Mouse (Mus musculus) CH12.LX (cell line): ENCODE data around the gene Tial1. TPM values are rescaled to one million over a fixed set of nuclear protein-coding genes. Genes with fewer than 3 reads are reported as not detected.

Source experiments
- DNase-seq: peaks from one replicate; pipeline ENCODE4 v3.0.0-alpha.2; 2013; ENCODE audit errors: extremely low read depth
- H3K27ac ChIP-seq: 2 replicates; pipeline ENCODE4 v1.5.1; 2012; ENCODE audit warnings: low read depth, mild to moderate bottlenecking, control low read depth, moderate library complexity; ENCODE audit not compliant: insufficient read depth
- H3K27me3 ChIP-seq: replicated peaks from 2 replicates; pipeline ENCODE3; 2012; ENCODE audit warnings: inconsistent platforms
- H3K36me3 ChIP-seq, 2 experiments: replicated peaks in 1 of 2; 2 replicates each; pipeline versions ENCODE3 to v1.6.1; 2012; ENCODE audit warnings: inconsistent platforms in 1 of 2, low read length in 1 of 2, mild to moderate bottlenecking in 1 of 2, mixed read lengths in 1 of 2, moderate library complexity in 1 of 2; ENCODE audit not compliant: control insufficient read depth in 1 of 2, insufficient read depth in 1 of 2
- H3K4me1 ChIP-seq, 2 experiments: 2 replicates each; pipeline ENCODE4 v1.6.1; 2012; ENCODE audit warnings: inconsistent platforms in 1 of 2, moderate library complexity in 1 of 2; ENCODE audit not compliant: insufficient read depth in 2 of 2, control insufficient read depth in 1 of 2
- H3K4me2 ChIP-seq: 2 replicates; pipeline ENCODE4 v1.6.1; 2012; ENCODE audit warnings: low read depth, mild to moderate bottlenecking, control low read depth; ENCODE audit not compliant: poor library complexity, insufficient read depth, severe bottlenecking
- H3K4me3 ChIP-seq, 3 experiments: fragments of 150-350 bp in 1 of 3; sonication (generic) in 1 of 3; replicated peaks in 1 of 3; 2 replicates each; pipeline versions ENCODE3 to v1.5.1; 2011 to 2012; ENCODE audit warnings: low read depth in 2 of 3, low read length in 2 of 3, mild to moderate bottlenecking in 2 of 3, moderate library complexity in 2 of 3, control low read depth in 1 of 3, improper control_type of control experiment in 1 of 3, inconsistent platforms in 1 of 3, mixed read lengths in 1 of 3; ENCODE audit not compliant: poor library complexity in 1 of 3
- H3K79me2 ChIP-seq: replicated peaks from 2 replicates; pipeline ENCODE4 v1.6.1; 2012; ENCODE audit warnings: mild to moderate bottlenecking, moderate library complexity; ENCODE audit not compliant: control insufficient read depth, poor library complexity, insufficient read depth, severe bottlenecking; ENCODE audit errors: extremely low read depth
- H3K9ac ChIP-seq: 2 replicates; pipeline ENCODE4 v1.6.1; 2012; ENCODE audit warnings: low read depth, mild to moderate bottlenecking, control low read depth, moderate library complexity; ENCODE audit not compliant: insufficient read depth
- H3K9me3 ChIP-seq: replicated peaks from 2 replicates; pipeline ENCODE3; 2012; ENCODE audit warnings: low read length, inconsistent platforms, mixed read lengths
- BHLHE40 ChIP-seq: IDR thresholded peaks from 2 replicates; pipeline ENCODE4 v1.6.1; 2011; ENCODE audit warnings: mild to moderate bottlenecking, low read depth, low read length, improper control_type of control experiment
- EP300 ChIP-seq: IDR thresholded peaks from 2 replicates; pipeline ENCODE4 v1.6.1; 2011; ENCODE audit warnings: low read length, improper control_type of control experiment
- ETS1 ChIP-seq: conservative IDR thresholded peaks from 2 replicates; pipeline ENCODE4 v1.6.1; 2012; ENCODE audit warnings: low read depth, mild to moderate bottlenecking, inconsistent platforms, low read length, improper control_type of control experiment, moderate library complexity
- GABPA ChIP-seq: IDR thresholded peaks from 2 replicates; pipeline ENCODE4 v1.6.1; 2012; ENCODE audit warnings: low read depth, low read length, improper control_type of control experiment, inconsistent platforms; ENCODE audit not compliant: insufficient replicate concordance
- IRF4 ChIP-seq: IDR thresholded peaks from 2 replicates; pipeline ENCODE4 v1.6.1; 2014; ENCODE audit warnings: low read depth, mild to moderate bottlenecking, inconsistent platforms, low read length, improper control_type of control experiment
- JUN ChIP-seq: IDR thresholded peaks from 2 replicates; pipeline ENCODE4 v1.6.1; 2011; ENCODE audit warnings: low read depth, mild to moderate bottlenecking, low read length, improper control_type of control experiment, moderate library complexity; ENCODE audit not compliant: insufficient read depth
- MAFK ChIP-seq: IDR thresholded peaks from 2 replicates; pipeline ENCODE4 v1.6.1; 2011; ENCODE audit warnings: low read length, improper control_type of control experiment; ENCODE audit not compliant: insufficient replicate concordance
- MEF2A ChIP-seq: IDR thresholded peaks from 2 replicates; pipeline ENCODE4 v1.6.1; 2014; ENCODE audit warnings: low read depth, mild to moderate bottlenecking, inconsistent platforms, low read length, improper control_type of control experiment, borderline replicate concordance
- MYC ChIP-seq: IDR thresholded peaks from 2 replicates; pipeline ENCODE4 v1.6.1; 2011; ENCODE audit warnings: low read depth, mild to moderate bottlenecking, improper control_type of control experiment, low read length
- POLR2A ChIP-seq: IDR thresholded peaks from 2 replicates; pipeline ENCODE4 v1.6.1; 2011; ENCODE audit warnings: low read depth, mild to moderate bottlenecking, improper control_type of control experiment, low read length
- POLR2AphosphoS2 ChIP-seq: IDR thresholded peaks from 2 replicates; pipeline ENCODE4 v1.6.1; 2011; ENCODE audit warnings: low read depth, low read length, improper control_type of control experiment
- RCOR1 ChIP-seq: conservative IDR thresholded peaks from 2 replicates; pipeline ENCODE4 v1.6.1; 2012; ENCODE audit warnings: low read depth, mild to moderate bottlenecking, inconsistent platforms, low read length, improper control_type of control experiment
- SMC3 ChIP-seq: IDR thresholded peaks from 2 replicates; pipeline ENCODE4 v1.6.1; 2011; ENCODE audit warnings: low read depth, low read length, improper control_type of control experiment
- TCF12 ChIP-seq: IDR thresholded peaks from 2 replicates; pipeline ENCODE4 v1.6.1; 2014; ENCODE audit warnings: low read depth, mild to moderate bottlenecking, inconsistent platforms, low read length, improper control_type of control experiment
- ZKSCAN1 ChIP-seq: IDR thresholded peaks from 2 replicates; pipeline ENCODE4 v1.6.1; 2012; ENCODE audit warnings: low read depth, inconsistent platforms, low read length, improper control_type of control experiment, borderline replicate concordance
- ZNF384 ChIP-seq: IDR thresholded peaks from 2 replicates; pipeline ENCODE4 v1.6.1; 2012; ENCODE audit warnings: low read depth, low read length, improper control_type of control experiment, inconsistent platforms
- dilution Hi-C: fragments of 300-500 bp; cut with MboI; formaldehyde crosslinking; loops from 2 replicates; pipeline ENCODE4 v1.14.3; 2020; ENCODE audit warnings: low sequenced_read_pairs; ENCODE audit not compliant: extremely low pct_unique_long_range_greater_than_20kb, extremely low pct_ligation_motif_present
- in situ Hi-C: fragments of 300-500 bp; cut with MboI; formaldehyde crosslinking; loops from 3 replicates; pipeline ENCODE4 v1.14.3; 2019; ENCODE audit warnings: low sequenced_read_pairs, low pct_ligation_motif_present, low pct_unique_long_range_greater_than_20kb, mixed read lengths
- polyA plus RNA-seq: library from polyadenylated mRNA; unstranded; fragments of >175 nt; gene quantifications from 2 replicates; pipeline ENCODE4 v1.2.1, GENCODE M21; 2012; ENCODE audit warnings: low read depth; ENCODE audit not compliant: insufficient read length
- total RNA-seq, 2 experiments: library from RNA; depleted of rRNA; stranded (reverse); fragments of 300-350 nt in 1 of 2; fragments of >200 nt in 1 of 2; gene quantifications; 2 replicates each; pipeline ENCODE4 v1.2.3; 2012 to 2014

Gene Tial1
- total and polyA plus RNA-seq, 3 experiments, result 43.2 to 101 (median 52.9) TPM

DNA sequence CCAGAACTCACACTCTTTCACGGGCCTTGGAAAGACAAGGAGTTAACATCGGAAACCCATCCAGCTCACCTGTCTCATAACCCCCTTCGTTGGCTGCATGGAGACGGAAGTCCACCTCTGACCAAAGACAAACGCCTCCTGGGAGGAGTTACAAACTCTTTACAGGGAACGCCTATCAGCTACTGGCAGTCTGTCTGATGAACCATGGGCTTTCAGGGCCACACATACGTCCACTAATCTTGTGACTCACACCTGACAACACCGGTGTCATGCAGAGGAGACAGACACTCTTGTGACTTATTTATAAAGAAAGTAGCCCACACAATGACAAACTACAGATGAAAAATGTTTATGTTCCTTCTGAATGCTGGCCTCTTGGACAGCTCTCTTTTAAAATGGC lies 58.9 kb downstream of the Tial1 start:
- Histone ChIP-seq H3K36me3 (peaks cover 0 to 1% of the 10 kb centered on the region in 2 experiments), H3K4me1 (peaks cover 11 to 13% of the 10 kb centered on the region in 2 experiments), H3K27ac (no peak overlapping the region), H3K4me2 (no peak overlapping the region), H3K9me3 (peaks cover 7% of the 10 kb centered on the region)
- in situ Hi-C loops, result no loop called here
- TF ChIP-seq GABPA, result no peak
- TF ChIP-seq RCOR1, result no peak
- no peak for TF ChIP-seq ETS1
- TF ChIP-seq MEF2A, result no peak
- no peak for TF ChIP-seq EP300
- no peak for TF ChIP-seq TCF12
- no peak for TF ChIP-seq POLR2A
- TF ChIP-seq, all 38 proteins: peak for 0
- Histone ChIP-seq H3K9ac (no peak overlapping the region), H3K4me3 (no peak overlapping the region), H3K27me3 (no peaks in the 10 kb centered on the region), H3K79me2 (no peaks in the 10 kb centered on the region)
- no peak for DNase-seq
- dilution Hi-C loops, result no loop called here

GRCm38 (mm10) chr7:128398664-128399063 lies 62.9 kb downstream of the Tial1 start:
- Histone ChIP-seq H3K4me3 (no peak overlapping the region), H3K9ac (no peak overlapping the region), H3K4me2 (no peak overlapping the region), H3K27ac (no peak overlapping the region), H3K27me3 (no peaks in the 10 kb centered on the region), H3K4me1 (peaks cover 11 to 13% of the 10 kb centered on the region in 2 experiments), H3K79me2 (no peaks in the 10 kb centered on the region), H3K36me3 (peaks cover 0 to 1% of the 10 kb centered on the region in 2 experiments), H3K9me3 (peaks cover 7% of the 10 kb centered on the region)
- DNase-seq, result peak; percentile 53
- dilution Hi-C loops (no loop called here), in situ Hi-C loops (no loop called here)
- TF ChIP-seq IRF4 (no peak), MAFK (no peak), TCF12 (peak; percentile 32; the same call in 1 of the 2 replicates), ETS1 (no peak), MYC (peak; percentile 41; the same call in 1 of the 2 replicates), BHLHE40 (peak; percentile 76), POLR2AphosphoS2 (no peak), ZNF384 (peak; percentile 55; the same call in 1 of the 2 replicates), EP300 (peak; percentile 47; the same call in 1 of the 2 replicates)

DNA sequence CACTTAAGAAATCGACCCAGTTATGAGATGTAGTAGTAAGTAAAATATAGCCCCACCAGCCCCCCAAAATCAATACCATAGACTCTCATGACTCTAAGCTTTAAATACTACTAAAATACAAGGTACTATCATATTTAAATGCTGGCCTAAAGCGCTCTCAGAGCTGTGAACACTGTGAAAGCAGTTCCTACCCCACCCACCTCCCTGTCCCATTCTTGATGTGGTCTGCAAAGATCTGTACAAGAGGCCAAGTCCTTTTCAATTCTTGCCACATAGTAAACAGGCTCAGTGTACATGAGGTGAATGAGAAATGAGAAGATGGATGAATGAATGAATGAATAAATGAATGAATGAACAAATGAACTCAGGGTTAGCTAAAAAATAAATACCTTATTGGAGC lies 64.5 kb downstream of the Tial1 start:
- peaks cover 20 to 29% of the 10 kb centered on the region in 2 experiments for H3K4me1 ChIP-seq
- peaks cover 7% of the 10 kb centered on the region for H3K9me3 ChIP-seq
- in situ Hi-C loops, result no loop called here
- peaks cover 0 to 1% of the 10 kb centered on the region in 2 experiments for H3K36me3 ChIP-seq
- no peak for DNase-seq
- dilution Hi-C loops, result no loop called here
- H3K4me2 ChIP-seq, result no peak overlapping the region
- H3K27ac ChIP-seq, result no peak overlapping the region
- H3K9ac ChIP-seq, result no peak overlapping the region
- H3K27me3 ChIP-seq, result no peaks in the 10 kb centered on the region
- H3K79me2 ChIP-seq, result no peaks in the 10 kb centered on the region
- no peak for TF ChIP-seq JUN
- TF ChIP-seq ZKSCAN1, result no peak
- no peak for TF ChIP-seq SMC3
- no peak overlapping the region for H3K4me3 ChIP-seq
